Mouse (Mus musculus) hindbrain, embryonic 12.5 days (tissue): Measurements from ENCODE around the gene Fam184a. TPM values are rescaled to one million over a fixed set of nuclear protein-coding genes. Genes with fewer than 3 reads are reported as not detected.
A peak's percentile ranks its signal among the peaks of the same experiment; 100 is the strongest.
"Not testable (repeated sequence)": the region's sequence is repeated elsewhere in the genome, so short reads cannot be mapped to it uniquely, and the experiment has no call there.

Source experiments
- ATAC-seq: fragments of 200-750 bp; cut with Nextera tagmentation; 2 replicates; pipeline ENCODE4 v1.8.0; 2017; ENCODE audit warnings: moderate TSS enrichment; ENCODE audit not compliant: low FRiP score
- H3K27ac ChIP-seq: fragments of 300-500 bp; sonication (generic); 2 replicates; pipeline ENCODE4 v1.5.1; 2016; ENCODE audit warnings: mild to moderate bottlenecking
- H3K27me3 ChIP-seq: fragments of 300-500 bp; sonication (generic); 2 replicates; pipeline ENCODE4 v1.6.1; 2016; ENCODE audit warnings: mild to moderate bottlenecking
- H3K36me3 ChIP-seq: fragments of 300-500 bp; sonication (generic); 2 replicates; pipeline ENCODE4 v1.6.1; 2016; ENCODE audit warnings: mild to moderate bottlenecking
- H3K4me1 ChIP-seq: fragments of 300-500 bp; sonication (generic); 2 replicates; pipeline ENCODE4 v1.6.1; 2016
- H3K4me2 ChIP-seq: fragments of 300-500 bp; sonication (generic); replicated peaks from 2 replicates; pipeline ENCODE4 v1.6.1; 2016; ENCODE audit warnings: mild to moderate bottlenecking
- H3K4me3 ChIP-seq: fragments of 300-500 bp; sonication (generic); 2 replicates; pipeline ENCODE4 v1.5.1; 2016; ENCODE audit warnings: mild to moderate bottlenecking
- H3K9ac ChIP-seq: fragments of 300-500 bp; sonication (generic); 2 replicates; pipeline ENCODE4 v1.6.1; 2016; ENCODE audit warnings: mild to moderate bottlenecking, moderate library complexity
- H3K9me3 ChIP-seq: fragments of 300-500 bp; sonication (generic); replicated peaks from 2 replicates; pipeline ENCODE4 v1.6.1; 2016; ENCODE audit warnings: mild to moderate bottlenecking
- WGBS: fragments of 180-500 bp; shearing (Covaris S2); methylation state at CpG from one replicate; pipeline ENCODE4 v1.1.7; 2016; 5-methylcytosine and 5-hydroxymethylcytosine counted together
- polyA plus RNA-seq: library from polyadenylated mRNA; unstranded; fragments of >200 nt; fragmentation: Nextera tagmentation; extraction: Ambion mirVana; gene quantifications from 2 replicates; pipeline ENCODE4 v1.2.1, GENCODE M21; 2016

Fam184a gene
- polyA plus RNA-seq, 1 experiment from 2014 or later: 12.0 TPM

- Histone ChIP-seq H3K27ac (no peak overlapping the region), H3K9me3 (no peaks in the 10 kb centered on the region), H3K4me1 (no peaks in the 10 kb centered on the region), H3K27me3 (no peaks in the 10 kb centered on the region), H3K4me2 (no peak overlapping the region), H3K4me3 (no peak overlapping the region), H3K36me3 (peaks cover 4% of the 10 kb centered on the region; the same call in 1 of the 2 replicates), H3K9ac (no peak overlapping the region)
- WGBS: 60% methylated on average over 5 of the region's 5 CpGs
- ATAC-seq: no peak
Observed at GRCm38 (mm10) chr10:53687888-53688287, 63.0 kb downstream of the Fam184a start.

DNA sequence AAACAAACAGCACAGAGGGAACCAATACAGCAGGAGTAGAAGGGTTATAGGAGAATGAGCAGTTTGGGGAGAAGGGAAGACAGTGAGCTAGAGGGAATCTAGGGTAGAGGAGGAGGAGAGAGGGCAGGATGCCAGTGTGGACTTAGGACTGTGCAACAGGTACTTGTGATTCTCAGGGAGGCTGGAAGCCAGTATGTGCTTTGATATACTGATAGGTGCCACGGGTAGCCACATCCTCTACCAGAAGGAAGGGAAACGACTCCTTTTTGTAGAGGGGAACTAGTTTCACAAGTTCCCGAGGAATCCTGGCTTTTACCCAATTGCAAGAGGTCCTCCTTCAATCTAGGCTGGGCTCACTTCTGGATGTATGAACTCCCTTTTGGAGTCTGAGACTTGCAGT is 65.1 kb downstream of the Fam184a start:
- 79% methylated on average over 3 of the region's 3 CpGs for WGBS
- H3K27ac ChIP-seq: no peak overlapping the region

DNA sequence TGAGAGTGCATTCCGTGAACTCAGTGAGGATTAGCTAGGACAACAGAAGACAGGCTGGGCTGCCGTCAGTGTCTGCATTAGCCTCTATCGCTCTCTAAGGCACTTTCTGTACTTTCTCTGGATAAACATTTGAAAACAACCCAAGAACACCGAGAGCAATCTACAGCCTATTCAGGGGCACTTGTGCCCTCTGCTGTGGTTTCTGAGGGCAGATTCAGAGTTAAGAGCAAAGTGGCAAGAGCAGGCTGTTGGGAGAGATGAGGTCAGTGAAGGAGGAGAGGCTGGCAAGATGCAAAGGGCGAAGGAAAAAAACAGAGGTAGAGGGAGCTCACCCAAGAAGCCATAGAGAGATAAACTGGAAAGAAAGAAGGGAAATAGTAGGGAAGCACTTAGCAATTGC is 67.7 kb downstream of the Fam184a start:
- Histone ChIP-seq H3K4me1 (no peaks in the 10 kb centered on the region), H3K4me3 (no peak overlapping the region), H3K9me3 (no peaks in the 10 kb centered on the region), H3K9ac (no peak overlapping the region), H3K4me2 (no peak overlapping the region), H3K27ac (no peak overlapping the region), H3K36me3 (peaks cover 4% of the 10 kb centered on the region; the same call in 1 of the 2 replicates), H3K27me3 (no peaks in the 10 kb centered on the region)
- ATAC-seq: no peak
- 84% methylated on average over 5 of the region's 5 CpGs for WGBS

More for the DNA sequence above, 65.1 kb downstream of the Fam184a start:
- Histone ChIP-seq H3K4me2 (no peak overlapping the region), H3K27me3 (no peaks in the 10 kb centered on the region), H3K4me1 (no peaks in the 10 kb centered on the region), H3K4me3 (no peak overlapping the region), H3K36me3 (peaks cover 4% of the 10 kb centered on the region; the same call in 1 of the 2 replicates), H3K9ac (no peak overlapping the region), H3K9me3 (no peaks in the 10 kb centered on the region)
- ATAC-seq: no peak

DNA sequence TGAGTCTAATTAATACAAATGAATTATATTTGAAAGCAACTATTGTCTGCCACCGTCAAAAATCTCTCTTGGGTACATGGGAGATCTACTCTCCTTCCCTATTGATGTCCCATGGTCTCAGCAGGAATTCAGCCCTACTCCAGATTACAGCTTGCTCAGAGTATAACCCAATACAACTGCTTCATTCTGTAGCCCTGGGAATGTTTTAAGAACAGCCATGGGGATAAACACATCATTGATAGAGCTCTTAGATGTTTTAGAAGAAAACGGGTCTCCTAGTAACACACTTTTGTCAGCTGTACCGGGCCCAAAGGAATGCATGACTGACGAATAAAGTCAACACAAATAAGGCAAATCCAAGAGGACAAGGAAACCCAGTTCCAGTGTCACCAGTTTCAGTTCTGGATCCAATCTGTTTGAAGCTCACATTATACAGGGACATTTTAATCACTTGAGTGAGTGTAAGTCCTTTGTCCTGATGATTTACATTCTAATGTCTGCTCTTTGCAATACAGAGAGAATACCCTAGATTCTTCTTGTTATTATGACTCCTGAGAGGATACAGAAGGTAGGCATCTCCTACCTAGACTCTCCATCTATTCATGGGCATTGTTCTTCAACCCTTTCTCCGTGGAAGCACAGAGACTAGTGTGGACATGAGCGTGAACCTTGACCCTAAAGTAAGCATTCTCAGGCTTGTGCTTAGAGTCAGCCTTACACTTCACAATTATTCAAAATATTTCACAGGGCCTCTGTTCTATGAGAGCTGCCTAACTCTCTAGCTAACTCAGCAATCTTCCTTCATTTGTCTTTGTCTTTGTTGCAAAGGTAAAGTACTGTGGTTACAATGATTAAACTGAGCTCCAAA is 71.0 kb downstream of the Fam184a start:
- ATAC-seq: peak; percentile 74
- no peak overlapping the region for H3K4me2 ChIP-seq
- H3K4me1 ChIP-seq: no peaks in the 10 kb centered on the region
- no peak overlapping the region for H3K9ac ChIP-seq
- no peaks in the 10 kb centered on the region for H3K27me3 ChIP-seq
- H3K36me3 ChIP-seq: peaks cover 4% of the 10 kb centered on the region; the same call in 1 of the 2 replicates
- 57% methylated on average over 6 of the region's 6 CpGs for WGBS
- H3K9me3 ChIP-seq: no peaks in the 10 kb centered on the region
- no peak overlapping the region; the same call in 1 of the 2 replicates for H3K27ac ChIP-seq
- H3K4me3 ChIP-seq: no peak overlapping the region

DNA sequence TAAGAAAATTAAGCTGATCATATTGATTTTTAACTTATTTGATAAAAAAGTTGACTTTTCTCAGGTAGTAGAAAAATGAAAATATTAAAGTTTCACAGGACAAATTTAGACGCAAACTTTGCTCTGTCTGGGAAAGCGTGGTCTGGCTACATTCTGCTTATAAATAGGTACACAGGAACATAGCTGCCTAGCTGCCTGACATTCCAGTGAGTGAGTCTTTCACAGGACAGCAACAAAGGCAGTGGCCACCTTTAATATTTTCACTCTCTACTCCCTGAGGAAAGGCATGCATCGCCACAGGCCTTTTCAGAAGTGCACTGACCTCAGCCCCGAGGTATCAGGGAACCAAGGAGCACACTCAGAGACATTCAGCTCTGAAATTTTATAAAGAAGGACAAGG is 89.1 kb downstream of the Fam184a start:
- Histone ChIP-seq H3K9me3 (no peaks in the 10 kb centered on the region), H3K27ac (no peak overlapping the region), H3K9ac (no peak overlapping the region), H3K36me3 (no peaks in the 10 kb centered on the region), H3K4me1 (no peaks in the 10 kb centered on the region), H3K27me3 (no peaks in the 10 kb centered on the region), H3K4me2 (no peak overlapping the region), H3K4me3 (no peak overlapping the region)
- WGBS: 87% methylated on average over 4 of the region's 4 CpGs
- ATAC-seq: no peak

DNA sequence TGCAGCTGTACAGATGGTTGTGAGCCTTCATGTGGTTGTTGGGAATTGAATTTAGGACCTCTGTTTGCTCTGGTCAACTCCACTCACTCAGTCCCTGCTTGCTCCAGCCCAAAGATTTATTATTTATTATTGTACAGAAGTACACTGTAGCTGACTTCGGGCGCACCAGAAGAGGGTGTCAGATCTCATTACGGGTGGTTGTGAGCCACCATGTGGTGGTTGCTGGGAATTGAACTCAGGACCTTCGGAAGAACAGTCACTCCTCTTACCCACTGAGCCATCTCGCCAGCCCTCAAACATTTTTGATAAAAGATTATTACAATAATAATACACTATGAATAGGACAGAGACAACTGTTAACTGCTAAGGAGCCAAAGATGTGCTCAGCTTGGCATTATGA is 96.7 kb downstream of the Fam184a start:
- not testable (repeated sequence) for H3K36me3 ChIP-seq, H3K27me3 ChIP-seq, H3K9ac ChIP-seq, H3K4me3 ChIP-seq, H3K9me3 ChIP-seq, H3K27ac ChIP-seq, H3K4me1 ChIP-seq, H3K4me2 ChIP-seq, ATAC-seq
- 94% methylated on average over 5 of the region's 5 CpGs for WGBS

GRCm38 (mm10) chr10:53650683-53651082 is 100.2 kb downstream of the Fam184a start:
- H3K27me3 ChIP-seq: no peaks in the 10 kb centered on the region
- H3K4me2 ChIP-seq: no peak overlapping the region
- no peaks in the 10 kb centered on the region for H3K4me1 ChIP-seq
- no peaks in the 10 kb centered on the region for H3K9me3 ChIP-seq
- no peak overlapping the region for H3K27ac ChIP-seq
- no peaks in the 10 kb centered on the region for H3K36me3 ChIP-seq
- 77% methylated on average over 2 of the region's 2 CpGs for WGBS
- no peak overlapping the region for H3K9ac ChIP-seq
- ATAC-seq: no peak
- H3K4me3 ChIP-seq: no peak overlapping the region

DNA sequence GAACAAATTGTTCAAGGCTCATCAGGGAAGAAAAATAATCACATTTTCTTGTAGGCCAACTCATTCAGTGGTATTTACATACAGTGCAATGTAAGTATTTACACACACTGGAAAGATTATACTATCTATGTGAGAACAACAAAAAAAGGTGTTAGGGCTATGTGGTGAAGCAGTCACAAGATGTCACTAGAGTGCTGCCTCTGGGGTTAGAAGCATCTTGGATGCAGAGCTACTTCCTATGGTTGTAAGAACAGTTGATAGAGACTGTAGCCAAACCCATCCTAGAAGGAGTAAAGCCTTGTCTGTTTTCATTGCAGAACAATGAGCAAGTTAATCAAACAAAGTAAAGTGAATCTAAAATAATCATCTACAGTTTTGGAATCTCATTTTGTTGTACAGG is 109.4 kb downstream of the Fam184a start:
- Histone ChIP-seq H3K27ac (no peak overlapping the region), H3K9me3 (no peaks in the 10 kb centered on the region), H3K4me2 (no peak overlapping the region), H3K4me3 (no peak overlapping the region), H3K4me1 (no peaks in the 10 kb centered on the region), H3K27me3 (no peaks in the 10 kb centered on the region), H3K36me3 (no peaks in the 10 kb centered on the region), H3K9ac (no peak overlapping the region)
- ATAC-seq: 0 out of 2 replicates have a peak, but pooled peaks have one; percentile 54

DNA sequence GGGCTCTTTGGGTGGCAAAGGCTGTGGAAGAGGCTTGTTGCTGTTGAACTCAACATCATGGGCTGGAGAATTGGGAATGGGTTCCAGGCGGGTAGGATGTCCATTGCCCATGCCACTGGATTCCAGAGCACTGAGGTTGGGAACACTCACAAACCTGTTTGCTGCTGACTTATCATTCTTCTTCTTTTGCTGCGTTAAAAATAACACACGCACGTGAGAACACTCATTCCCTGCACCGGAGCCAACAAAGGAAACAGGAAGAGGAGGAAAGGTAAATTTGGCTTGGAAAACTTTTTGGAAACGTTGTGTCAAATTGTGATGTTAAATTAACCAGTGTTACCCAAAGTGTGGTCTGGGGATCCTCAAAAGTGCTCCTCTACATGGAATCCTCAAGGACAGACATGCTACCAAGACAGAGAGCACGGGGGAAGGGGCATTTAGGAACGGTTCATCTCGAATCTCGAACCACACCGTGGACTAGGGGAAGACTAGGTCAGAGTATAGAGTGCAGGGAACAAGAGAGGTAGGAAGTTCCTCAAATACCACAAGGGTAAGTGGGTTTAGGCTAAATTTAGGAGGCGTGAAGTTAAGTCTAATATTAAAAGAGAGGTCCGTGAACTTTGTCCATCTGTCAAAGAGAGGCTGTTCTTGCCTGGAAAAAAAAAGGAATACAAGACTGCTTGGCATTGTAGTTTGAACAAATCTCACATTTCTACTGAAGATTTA is 115.5 kb downstream of the Fam184a start:
- ATAC-seq: no peak

DNA sequence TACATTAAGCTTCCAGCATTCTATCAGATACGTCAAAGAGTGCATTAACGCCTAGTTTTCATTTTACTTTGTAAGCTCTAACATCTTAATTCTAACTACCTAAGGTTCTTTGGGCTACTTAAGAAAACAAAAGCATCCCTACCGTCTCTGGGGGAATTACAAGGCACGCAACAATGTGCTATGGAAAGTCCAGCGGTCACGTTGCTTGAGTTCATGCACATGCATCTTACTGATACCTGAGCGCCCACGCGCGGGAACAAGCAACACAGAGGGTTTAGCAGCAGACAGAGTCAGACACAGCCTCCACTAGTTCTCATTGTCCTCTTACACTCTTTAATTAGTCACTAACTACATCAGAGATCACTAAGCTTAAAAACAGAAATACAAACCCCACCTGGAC is 116.8 kb downstream of the Fam184a start:
- no peak overlapping the region for H3K27ac ChIP-seq
- no peaks in the 10 kb centered on the region for H3K27me3 ChIP-seq
- H3K4me1 ChIP-seq: no peaks in the 10 kb centered on the region
- H3K9me3 ChIP-seq: no peaks in the 10 kb centered on the region
- 86% methylated on average over 10 of the region's 10 CpGs for WGBS
- H3K36me3 ChIP-seq: no peaks in the 10 kb centered on the region
- no peak overlapping the region for H3K4me3 ChIP-seq
- ATAC-seq: no peak
- no peak overlapping the region for H3K4me2 ChIP-seq
- no peak overlapping the region for H3K9ac ChIP-seq

More for the DNA sequence above, 115.5 kb downstream of the Fam184a start:
- no peak overlapping the region for H3K9ac ChIP-seq
- H3K4me1 ChIP-seq: no peaks in the 10 kb centered on the region
- no peak overlapping the region for H3K4me2 ChIP-seq
- no peak overlapping the region for H3K27ac ChIP-seq
- no peak overlapping the region for H3K4me3 ChIP-seq
- WGBS: 87% methylated on average over 13 of the region's 13 CpGs
- no peaks in the 10 kb centered on the region for H3K36me3 ChIP-seq
- no peaks in the 10 kb centered on the region for H3K27me3 ChIP-seq
- H3K9me3 ChIP-seq: no peaks in the 10 kb centered on the region

GRCm38 (mm10) chr10:53630339-53630738 is 120.6 kb downstream of the Fam184a start, which contains the start of gene Mcm9:
Gene Mcm9, minus strand, starts transcription at chr10:53630439.
- not testable (repeated sequence) for H3K36me3 ChIP-seq, H3K27me3 ChIP-seq, H3K4me1 ChIP-seq, ATAC-seq, H3K9me3 ChIP-seq
- H3K4me3 ChIP-seq: peak within 1 kb of the TSS; percentile 75
- WGBS: 55% methylated on average over 10 of the region's 10 CpGs
- H3K27ac ChIP-seq: peak within 1 kb of the TSS; percentile 88
- peak within 1 kb of the TSS; percentile 47 for H3K4me2 ChIP-seq
- H3K9ac ChIP-seq: peak within 1 kb of the TSS; percentile 73

DNA sequence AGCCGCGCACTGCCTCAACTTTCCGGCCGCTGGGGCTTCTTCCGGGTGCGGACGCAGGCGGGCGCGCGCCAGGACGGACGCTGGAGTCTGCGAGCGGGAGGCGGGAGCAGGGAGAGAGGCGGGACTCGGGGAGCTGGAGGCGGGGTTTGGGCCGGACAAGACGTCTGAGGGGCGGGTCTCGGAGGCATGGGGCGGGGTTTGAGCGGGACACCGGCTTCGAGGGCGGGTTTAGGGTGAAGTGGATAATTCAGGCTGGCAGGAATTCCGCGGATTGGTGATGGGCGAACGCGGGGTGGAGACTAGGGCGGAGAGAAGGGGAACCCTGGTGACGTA is 121.0 kb downstream of the Fam184a start:
- no peaks in the 10 kb centered on the region for H3K27me3 ChIP-seq
- H3K36me3 ChIP-seq: no peaks in the 10 kb centered on the region
- H3K9me3 ChIP-seq: no peaks in the 10 kb centered on the region
- peak; percentile 98 for ATAC-seq
- peak overlapping the region; percentile 75 for H3K4me3 ChIP-seq
- peak overlapping the region; percentile 88 for H3K27ac ChIP-seq
- peak overlapping the region; percentile 73 for H3K9ac ChIP-seq
- peak overlapping the region; percentile 47 for H3K4me2 ChIP-seq
- under 1% methylated on average over 34 of the region's 35 CpGs for WGBS
- no peaks in the 10 kb centered on the region for H3K4me1 ChIP-seq
